Mouse (Mus musculus): Measurements from ENCODE around the gene Naa35. TPM values are rescaled to one million over a fixed set of nuclear protein-coding genes. Genes with fewer than 3 reads are reported as not detected.

The Naa35 gene
- polyA plus RNA-seq, 1 experiment from 2014 or later: 124 TPM

- DNase-seq (ENCODE audit: low spot score) (no peak), ATAC-seq (ENCODE audit: low FRiP score) (no peak)
- peaks cover 16% of the 10 kb centered on the region; the same call in 1 of the 2 replicates for H3K36me3 ChIP-seq (replicated peaks; ENCODE audit: control insufficient read depth, insufficient read depth)
- no peak overlapping the region for H3K4me2 ChIP-seq (replicated peaks)
- no peak overlapping the region for H3K9ac ChIP-seq
- H3K4me3 ChIP-seq (replicated peaks; ENCODE audit: low read length): no peak overlapping the region
- no peaks in the 10 kb centered on the region for H3K27me3 ChIP-seq (ENCODE audit: control insufficient read depth, insufficient read depth, low read length)
- WGBS: 81% methylated on average over 11 of the region's 11 CpGs
- peaks cover 5% of the 10 kb centered on the region for H3K4me1 ChIP-seq (replicated peaks; ENCODE audit: control insufficient read depth, insufficient read depth, low read length)
- no peak overlapping the region for H3K27ac ChIP-seq
- H3K9me3 ChIP-seq (ENCODE audit: control insufficient read depth, low read length): no peaks in the 10 kb centered on the region
Observed at GRCm38 (mm10) chr13:59668501-59669093, 83.5 kb downstream of the Naa35 start.

- Histone ChIP-seq H3K4me2 (replicated peaks) (no peak overlapping the region), H3K9me3 (ENCODE audit: control insufficient read depth, low read length) (no peaks in the 10 kb centered on the region), H3K27me3 (ENCODE audit: control insufficient read depth, insufficient read depth, low read length) (no peaks in the 10 kb centered on the region), H3K4me3 (replicated peaks; ENCODE audit: low read length) (no peak overlapping the region), H3K4me1 (replicated peaks; ENCODE audit: control insufficient read depth, insufficient read depth, low read length) (peaks cover 15% of the 10 kb centered on the region), H3K36me3 (replicated peaks; ENCODE audit: control insufficient read depth, insufficient read depth) (peaks cover 4% of the 10 kb centered on the region; the same call in 1 of the 2 replicates), H3K9ac (no peak overlapping the region), H3K27ac (no peak overlapping the region)
- DNase-seq (ENCODE audit: low spot score): no peak
- no peak for ATAC-seq (ENCODE audit: low FRiP score)
- 79% methylated on average over 10 of the region's 10 CpGs for WGBS
Observed at GRCm38 (mm10) chr13:59669946-59670345, 84.9 kb downstream of the Naa35 start.

GRCm38 (mm10) chr13:59671521-59671920 is 86.5 kb downstream of the Naa35 start:
- Histone ChIP-seq H3K4me1 (replicated peaks; ENCODE audit: control insufficient read depth, insufficient read depth, low read length) (peaks cover 15% of the 10 kb centered on the region), H3K36me3 (replicated peaks; ENCODE audit: control insufficient read depth, insufficient read depth) (no peaks in the 10 kb centered on the region), H3K4me3 (replicated peaks; ENCODE audit: low read length) (no peak overlapping the region), H3K4me2 (replicated peaks) (no peak overlapping the region), H3K9ac (no peak overlapping the region; the same call in 1 of the 2 replicates), H3K9me3 (ENCODE audit: control insufficient read depth, low read length) (no peaks in the 10 kb centered on the region), H3K27ac (no peak overlapping the region), H3K27me3 (ENCODE audit: control insufficient read depth, insufficient read depth, low read length) (no peaks in the 10 kb centered on the region)
- WGBS: 46% methylated on average over 2 of the region's 2 CpGs
- ATAC-seq (ENCODE audit: low FRiP score) (0 out of 2 replicates have a peak, but pooled peaks have one; percentile 14), DNase-seq (ENCODE audit: low spot score) (no peak)

GRCm38 (mm10) chr13:59672248-59672647 is 87.2 kb downstream of the Naa35 start:
- H3K4me3 ChIP-seq (replicated peaks; ENCODE audit: low read length): no peak overlapping the region
- no peaks in the 10 kb centered on the region for H3K27me3 ChIP-seq (ENCODE audit: control insufficient read depth, insufficient read depth, low read length)
- 64% methylated on average over 6 of the region's 6 CpGs for WGBS
- no peak overlapping the region for H3K4me2 ChIP-seq (replicated peaks)
- H3K9me3 ChIP-seq (ENCODE audit: control insufficient read depth, low read length): no peaks in the 10 kb centered on the region
- H3K27ac ChIP-seq: no peak overlapping the region
- H3K4me1 ChIP-seq (replicated peaks; ENCODE audit: control insufficient read depth, insufficient read depth, low read length): peaks cover 15% of the 10 kb centered on the region
- ATAC-seq (ENCODE audit: low FRiP score) (no peak), DNase-seq (ENCODE audit: low spot score) (no peak)
- H3K9ac ChIP-seq: no peak overlapping the region
- H3K36me3 ChIP-seq (replicated peaks; ENCODE audit: control insufficient read depth, insufficient read depth): no peaks in the 10 kb centered on the region

- peak overlapping the region; percentile 61; the same call in 1 of the 2 replicates for H3K27ac ChIP-seq
- peak overlapping the region; percentile 75 for H3K9ac ChIP-seq
- peak overlapping the region; percentile 74; the same call in 1 of the 2 replicates for H3K4me3 ChIP-seq (replicated peaks; ENCODE audit: low read length)
- H3K4me2 ChIP-seq (replicated peaks): peak overlapping the region; percentile 64
- ATAC-seq (ENCODE audit: low FRiP score) (no peak), DNase-seq (ENCODE audit: low spot score) (no peak)
- H3K27me3 ChIP-seq (ENCODE audit: control insufficient read depth, insufficient read depth, low read length): no peaks in the 10 kb centered on the region
- H3K4me1 ChIP-seq (replicated peaks; ENCODE audit: control insufficient read depth, insufficient read depth, low read length): peaks cover 15% of the 10 kb centered on the region
- H3K9me3 ChIP-seq (ENCODE audit: control insufficient read depth, low read length): no peaks in the 10 kb centered on the region
- no peaks in the 10 kb centered on the region for H3K36me3 ChIP-seq (replicated peaks; ENCODE audit: control insufficient read depth, insufficient read depth)
- 23% methylated on average over 7 of the region's 7 CpGs for WGBS
Observed at GRCm38 (mm10) chr13:59673597-59673996, 88.5 kb downstream of the Naa35 start.

- Histone ChIP-seq H3K9ac (peak overlapping the region; percentile 75), H3K27me3 (ENCODE audit: control insufficient read depth, insufficient read depth, low read length) (no peaks in the 10 kb centered on the region), H3K27ac (peak overlapping the region; percentile 75)
Observed at GRCm38 (mm10) chr13:59674215-59674614, 89.2 kb downstream of the Naa35 start.

GRCm38 (mm10) chr13:59674761-59675150 is 89.7 kb downstream of the Naa35 start:
- DNase-seq (ENCODE audit: low spot score) (no peak), ATAC-seq (ENCODE audit: low FRiP score) (no peak)
- Histone ChIP-seq H3K9me3 (ENCODE audit: control insufficient read depth, low read length) (no peaks in the 10 kb centered on the region), H3K36me3 (replicated peaks; ENCODE audit: control insufficient read depth, insufficient read depth) (no peaks in the 10 kb centered on the region), H3K4me2 (replicated peaks) (peak overlapping the region; percentile 64), H3K4me1 (replicated peaks; ENCODE audit: control insufficient read depth, insufficient read depth, low read length) (peaks cover 15% of the 10 kb centered on the region), H3K9ac (peak overlapping the region; percentile 75), H3K27me3 (ENCODE audit: control insufficient read depth, insufficient read depth, low read length) (no peaks in the 10 kb centered on the region), H3K27ac (peak overlapping the region; percentile 75), H3K4me3 (replicated peaks; ENCODE audit: low read length) (peak overlapping the region; percentile 74)
- WGBS: under 1% methylated on average over 13 of the region's 13 CpGs

More at GRCm38 (mm10) chr13:59674215-59674614, 89.2 kb downstream of the Naa35 start:
- no peaks in the 10 kb centered on the region for H3K9me3 ChIP-seq (ENCODE audit: control insufficient read depth, low read length)
- peaks cover 15% of the 10 kb centered on the region for H3K4me1 ChIP-seq (replicated peaks; ENCODE audit: control insufficient read depth, insufficient read depth, low read length)
- H3K4me2 ChIP-seq (replicated peaks): peak overlapping the region; percentile 64
- WGBS: 4% methylated on average over 3 of the region's 3 CpGs
- DNase-seq (ENCODE audit: low spot score) (no peak), ATAC-seq (ENCODE audit: low FRiP score) (no peak)
- peak overlapping the region; percentile 74 for H3K4me3 ChIP-seq (replicated peaks; ENCODE audit: low read length)
- H3K36me3 ChIP-seq (replicated peaks; ENCODE audit: control insufficient read depth, insufficient read depth): no peaks in the 10 kb centered on the region

GRCm38 (mm10) chr13:59675151-59676011 is 90.3 kb downstream of the Naa35 start, which contains the start of gene Golm1:
Gene Golm1 (minus strand): TSS chr13:59675811.
- Histone ChIP-seq H3K27me3 (ENCODE audit: control insufficient read depth, insufficient read depth, low read length) (no peaks in the 10 kb centered on the region), H3K9me3 (ENCODE audit: control insufficient read depth, low read length) (no peaks in the 10 kb centered on the region), H3K27ac (peak within 1 kb of the TSS; percentile 75), H3K4me2 (replicated peaks) (peak within 1 kb of the TSS; percentile 64), H3K9ac (peak within 1 kb of the TSS; percentile 75), H3K4me3 (replicated peaks; ENCODE audit: low read length) (peak within 1 kb of the TSS; percentile 74), H3K4me1 (replicated peaks; ENCODE audit: control insufficient read depth, insufficient read depth, low read length) (peaks cover 15% of the 10 kb centered on the region), H3K36me3 (replicated peaks; ENCODE audit: control insufficient read depth, insufficient read depth) (no peaks in the 10 kb centered on the region)
- DNase-seq (ENCODE audit: low spot score) (peak; percentile 56), ATAC-seq (ENCODE audit: low FRiP score) (peak; percentile 72)
- 2% methylated on average over 53 of the region's 61 CpGs for WGBS

Data from hindbrain, embryonic 14.5 days (tissue).